Comparison of ENCODE assay signal across 12 mouse cellular contexts in genomic region chrX:158627390-158627789, GRCm38 (mm10).
"Had no signal": no experiment of that assay in that cellular context is flagged by ENCODE, and none has a peak within 500 bp of the region (broad histone marks: within the 10 kb centered on the region; RNA-seq: fewer than 3 reads in every experiment).

No protein-coding gene starts in this region.

- DNase-seq: retina, postnatal 1 day; right cerebral cortex, adult 18-20 months; right cerebral cortex, postnatal 14 days; right cerebral cortex, postnatal 25 days; right cerebral cortex, postnatal 4 days; spleen, adult 18-20 months; thymus, adult 18-20 months; thymus, adult 2 months; thymus, postnatal 14 days; thymus, postnatal 25 days; thymus, postnatal 36 days; thymus, postnatal 4 days had no signal
